Mouse (Mus musculus): ENCODE results near the gene Acads. TPM values are rescaled to one million over a fixed set of nuclear protein-coding genes. Genes with fewer than 3 reads are reported as not detected.
"Not testable (repeated sequence)": the region's sequence is repeated elsewhere in the genome, so short reads cannot be mapped to it uniquely, and the experiment has no call there.

Acads gene
- polyA plus RNA-seq, 1 experiment = 52.1 TPM

DNA sequence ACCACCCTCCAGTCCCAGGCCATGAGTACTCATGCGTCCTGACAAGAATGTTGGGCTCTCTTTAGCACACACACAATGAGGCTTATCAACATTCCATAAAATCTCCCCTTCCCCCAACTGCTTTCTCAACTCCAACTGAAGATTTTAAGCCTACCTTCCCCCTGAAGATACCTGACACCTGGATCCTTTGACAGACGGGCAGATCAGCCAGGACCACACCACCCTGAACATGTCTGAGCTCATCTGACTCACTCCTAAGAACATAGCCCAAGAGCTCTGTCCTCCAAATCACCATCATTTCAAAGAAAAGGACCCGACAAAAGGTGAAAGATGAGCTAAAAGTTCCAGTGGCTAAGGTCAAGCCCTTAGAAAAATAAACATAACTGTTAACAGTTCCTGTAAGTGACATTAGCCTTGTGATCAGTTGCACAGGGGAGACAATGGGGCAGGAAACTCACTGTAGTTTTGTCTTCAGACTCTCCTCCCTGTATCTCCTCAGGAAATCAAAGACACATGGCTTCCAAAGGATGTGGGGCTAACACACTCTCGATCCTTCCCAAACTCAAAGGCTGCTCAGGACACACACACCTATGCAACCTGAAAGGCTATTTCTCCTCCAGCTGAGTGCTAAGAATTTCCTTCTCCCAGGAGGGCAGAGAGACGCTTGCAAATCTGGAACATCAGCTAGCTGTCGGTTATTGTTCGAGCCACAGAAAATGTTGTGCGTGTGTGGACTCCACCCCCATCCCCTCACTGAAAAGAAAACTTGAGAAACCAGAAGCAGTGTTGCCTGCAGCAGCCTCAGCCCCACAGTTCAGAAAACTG is 33.2 kb upstream of the Acads start:
- Histone ChIP-seq H3K9ac (ENCODE audit: low read depth, poor library complexity, severe bottlenecking) (peak overlapping the region; percentile 11; the same call in 1 of the 2 replicates), H3K4me3 (ENCODE audit: low read depth, low read length) (no peak overlapping the region), H3K27me3 (ENCODE audit: control insufficient read depth, insufficient read depth, low read length, poor library complexity, severe bottlenecking) (no peaks in the 10 kb centered on the region), H3K27ac (ENCODE audit: insufficient read depth, low read length) (peak overlapping the region; percentile 41), H3K4me1 (ENCODE audit: control insufficient read depth, insufficient read depth, low read length) (peaks cover 4% of the 10 kb centered on the region), H3K36me3 (ENCODE audit: control insufficient read depth, insufficient read depth, low read length, poor library complexity, severe bottlenecking) (peaks cover 38% of the 10 kb centered on the region), H3K9me3 (replicated peaks; ENCODE audit: control insufficient read depth, insufficient read depth, low read length, poor library complexity, severe bottlenecking) (no peaks in the 10 kb centered on the region)
- TF ChIP-seq POLR2A (IDR thresholded peaks at IDR 0.05; ENCODE audit: insufficient read depth, low read length) (no peak), EP300 (IDR thresholded peaks at IDR 0.05; ENCODE audit: insufficient read depth, low read depth, low read length) (no peak), CTCF (IDR thresholded peaks at IDR 0.05; ENCODE audit: low read depth, low read length) (no peak)

DNA sequence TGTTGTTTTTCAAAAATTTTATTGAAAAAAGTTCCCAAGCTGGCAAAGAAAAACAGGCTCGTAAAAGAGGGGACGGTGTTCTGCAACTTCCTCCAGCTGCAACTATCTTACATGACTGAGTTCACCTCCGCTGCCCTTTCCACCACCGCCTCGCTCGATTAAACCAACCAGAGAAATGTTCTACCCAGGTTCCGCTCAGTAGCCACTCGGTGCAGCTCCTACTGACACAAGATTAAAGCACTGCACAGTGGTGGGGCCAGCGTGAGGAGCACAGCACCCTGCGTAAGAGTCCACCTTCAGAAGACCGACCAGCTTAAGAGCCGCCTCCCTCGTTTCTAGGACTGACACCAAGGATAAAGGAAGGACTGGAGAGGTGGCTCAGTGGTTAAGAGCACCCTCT is 32.3 kb upstream of the Acads start:
- Histone ChIP-seq H3K9ac (ENCODE audit: low read depth, poor library complexity, severe bottlenecking) (no peak overlapping the region; the same call in 1 of the 2 replicates), H3K27ac (ENCODE audit: insufficient read depth, low read length) (peak overlapping the region; percentile 9; the same call in 1 of the 2 replicates), H3K4me1 (ENCODE audit: control insufficient read depth, insufficient read depth, low read length) (peaks cover 4% of the 10 kb centered on the region), H3K27me3 (ENCODE audit: control insufficient read depth, insufficient read depth, low read length, poor library complexity, severe bottlenecking) (no peaks in the 10 kb centered on the region), H3K4me3 (ENCODE audit: low read depth, low read length) (no peak overlapping the region), H3K36me3 (ENCODE audit: control insufficient read depth, insufficient read depth, low read length, poor library complexity, severe bottlenecking) (peaks cover 46% of the 10 kb centered on the region), H3K9me3 (replicated peaks; ENCODE audit: control insufficient read depth, insufficient read depth, low read length, poor library complexity, severe bottlenecking) (no peaks in the 10 kb centered on the region)
- TF ChIP-seq POLR2A (IDR thresholded peaks at IDR 0.05; ENCODE audit: insufficient read depth, low read length) = no peak
- TF ChIP-seq CTCF (IDR thresholded peaks at IDR 0.05; ENCODE audit: low read depth, low read length) = no peak
- no peak for TF ChIP-seq EP300 (IDR thresholded peaks at IDR 0.05; ENCODE audit: insufficient read depth, low read depth, low read length)

DNA sequence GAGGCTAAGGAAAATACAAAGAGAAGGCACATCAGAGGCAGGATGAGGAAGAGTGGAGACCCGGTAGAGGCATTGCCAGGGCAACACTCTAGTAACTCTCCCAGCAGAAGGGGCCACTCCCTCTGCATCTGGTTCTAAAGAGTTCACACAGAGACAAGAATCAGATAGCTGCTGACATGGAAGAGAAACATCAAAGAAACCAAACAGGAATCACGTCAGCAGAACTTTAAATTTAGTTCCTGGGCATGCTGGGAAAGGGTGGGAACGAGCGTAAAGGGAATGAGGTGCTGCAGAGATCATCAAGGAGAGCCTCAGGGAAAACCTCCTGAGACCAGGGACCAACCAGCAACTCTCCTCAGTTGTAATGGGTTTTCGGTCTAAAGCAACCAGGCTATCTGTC is 31.8 kb upstream of the Acads start:
- Histone ChIP-seq H3K27ac (ENCODE audit: insufficient read depth, low read length) (no peak overlapping the region), H3K36me3 (ENCODE audit: control insufficient read depth, insufficient read depth, low read length, poor library complexity, severe bottlenecking) (peaks cover 48% of the 10 kb centered on the region), H3K4me3 (ENCODE audit: low read depth, low read length) (no peak overlapping the region), H3K9ac (ENCODE audit: low read depth, poor library complexity, severe bottlenecking) (no peak overlapping the region; the same call in 1 of the 2 replicates), H3K9me3 (replicated peaks; ENCODE audit: control insufficient read depth, insufficient read depth, low read length, poor library complexity, severe bottlenecking) (no peaks in the 10 kb centered on the region), H3K27me3 (ENCODE audit: control insufficient read depth, insufficient read depth, low read length, poor library complexity, severe bottlenecking) (no peaks in the 10 kb centered on the region), H3K4me1 (ENCODE audit: control insufficient read depth, insufficient read depth, low read length) (peaks cover 6% of the 10 kb centered on the region)
- TF ChIP-seq CTCF (IDR thresholded peaks at IDR 0.05; ENCODE audit: low read depth, low read length) = no peak

- peaks cover 48% of the 10 kb centered on the region for H3K36me3 ChIP-seq (ENCODE audit: control insufficient read depth, insufficient read depth, low read length, poor library complexity, severe bottlenecking)
- peaks cover 7% of the 10 kb centered on the region for H3K4me1 ChIP-seq (ENCODE audit: control insufficient read depth, insufficient read depth, low read length)
- no peak overlapping the region for H3K9ac ChIP-seq (ENCODE audit: low read depth, poor library complexity, severe bottlenecking)
- H3K27ac ChIP-seq (ENCODE audit: insufficient read depth, low read length) = no peak overlapping the region
- no peaks in the 10 kb centered on the region for H3K9me3 ChIP-seq (replicated peaks; ENCODE audit: control insufficient read depth, insufficient read depth, low read length, poor library complexity, severe bottlenecking)
- no peak overlapping the region for H3K4me3 ChIP-seq (ENCODE audit: low read depth, low read length)
- TF ChIP-seq EP300 (IDR thresholded peaks at IDR 0.05; ENCODE audit: insufficient read depth, low read depth, low read length) = no peak
- no peaks in the 10 kb centered on the region for H3K27me3 ChIP-seq (ENCODE audit: control insufficient read depth, insufficient read depth, low read length, poor library complexity, severe bottlenecking)
Observed at GRCm38 (mm10) chr5:115149675-115150459, 30.7 kb upstream of the Acads start.

GRCm38 (mm10) chr5:115148872-115149271 is 29.7 kb upstream of the Acads start:
- H3K9me3 ChIP-seq (replicated peaks; ENCODE audit: control insufficient read depth, insufficient read depth, low read length, poor library complexity, severe bottlenecking); H3K4me1 ChIP-seq (ENCODE audit: control insufficient read depth, insufficient read depth, low read length); H3K27me3 ChIP-seq (ENCODE audit: control insufficient read depth, insufficient read depth, low read length, poor library complexity, severe bottlenecking); H3K9ac ChIP-seq (ENCODE audit: low read depth, poor library complexity, severe bottlenecking); H3K4me3 ChIP-seq (ENCODE audit: low read depth, low read length); H3K27ac ChIP-seq (ENCODE audit: insufficient read depth, low read length): not testable (repeated sequence)
- H3K36me3 ChIP-seq (ENCODE audit: control insufficient read depth, insufficient read depth, low read length, poor library complexity, severe bottlenecking) = peaks cover 48% of the 10 kb centered on the region

DNA sequence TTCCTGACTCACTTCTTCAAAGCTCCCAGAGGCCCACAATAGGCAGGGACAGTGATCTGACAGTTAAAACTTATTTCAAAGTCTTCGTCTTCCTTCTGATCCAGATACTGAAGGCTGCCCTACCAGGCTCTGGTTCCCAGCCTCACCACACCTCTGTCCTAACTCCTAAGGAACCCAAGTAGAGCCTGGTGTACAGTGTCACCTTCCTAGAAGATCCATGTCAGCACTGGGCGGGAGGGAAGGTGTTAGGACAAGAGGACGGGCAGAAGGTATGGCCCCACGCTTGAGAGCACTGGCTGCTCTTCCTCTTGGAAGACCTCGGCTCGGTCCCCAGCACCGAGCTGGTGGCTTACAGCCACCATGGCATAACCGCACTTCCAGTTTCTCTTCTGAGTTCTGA is 29.2 kb upstream of the Acads start:
- Histone ChIP-seq H3K27ac (ENCODE audit: insufficient read depth, low read length) (no peak overlapping the region), H3K9ac (ENCODE audit: low read depth, poor library complexity, severe bottlenecking) (no peak overlapping the region), H3K4me1 (ENCODE audit: control insufficient read depth, insufficient read depth, low read length) (peaks cover 4% of the 10 kb centered on the region), H3K36me3 (ENCODE audit: control insufficient read depth, insufficient read depth, low read length, poor library complexity, severe bottlenecking) (peaks cover 47% of the 10 kb centered on the region), H3K9me3 (replicated peaks; ENCODE audit: control insufficient read depth, insufficient read depth, low read length, poor library complexity, severe bottlenecking) (no peaks in the 10 kb centered on the region), H3K27me3 (ENCODE audit: control insufficient read depth, insufficient read depth, low read length, poor library complexity, severe bottlenecking) (no peaks in the 10 kb centered on the region), H3K4me3 (ENCODE audit: low read depth, low read length) (no peak overlapping the region)
- TF ChIP-seq CTCF (IDR thresholded peaks at IDR 0.05; ENCODE audit: low read depth, low read length) (no peak), EP300 (IDR thresholded peaks at IDR 0.05; ENCODE audit: insufficient read depth, low read depth, low read length) (no peak), POLR2A (IDR thresholded peaks at IDR 0.05; ENCODE audit: insufficient read depth, low read length) (no peak)

All from ES-Bruce4 (cell line).